Mouse (Mus musculus) left cerebral cortex, adult 8-10 months (tissue): ENCODE results near the gene Pde4d. TPM values are rescaled to one million over a fixed set of nuclear protein-coding genes. Genes with fewer than 3 reads are reported as not detected.

ENCODE experiments used
- DNase-seq, 2 experiments: peaks; one replicate each; pipeline ENCODE4 v3.0.0; 2022; ENCODE audit warnings: low spot score in 2 of 2
- total RNA-seq, 4 experiments: library from RNA; stranded (reverse); gene quantifications; 2 replicates each; pipeline ENCODE4 v1.2.4; 2022

Gene Pde4d
- total RNA-seq, 4 experiments from 2014 or later = 92.8 to 110 (median 99.5) TPM

- no peak for DNase-seq
Observed at GRCm38 (mm10) chr13:109684985-109685295, 1235.2 kb downstream of the Pde4d start.

GRCm38 (mm10) chr13:109685296-109686115 lies 1235.8 kb downstream of the Pde4d start:
- DNase-seq = peak in 1 of 2 experiments; percentile 24

GRCm38 (mm10) chr13:109686116-109686876 lies 1236.5 kb downstream of the Pde4d start:
- DNase-seq = no peak

- DNase-seq = no peak
Observed at GRCm38 (mm10) chr13:109686906-109687305, 1237.2 kb downstream of the Pde4d start.

- no peak for DNase-seq
Observed at GRCm38 (mm10) chr13:109688195-109688594, 1238.4 kb downstream of the Pde4d start.

- DNase-seq = no peak
Observed at GRCm38 (mm10) chr13:109689176-109689575, 1239.4 kb downstream of the Pde4d start.

GRCm38 (mm10) chr13:109690558-109690957 lies 1240.8 kb downstream of the Pde4d start:
- DNase-seq = no peak

GRCm38 (mm10) chr13:109692851-109693250 lies 1243.1 kb downstream of the Pde4d start:
- DNase-seq = no peak

GRCm38 (mm10) chr13:109693769-109694168 lies 1244.0 kb downstream of the Pde4d start:
- no peak for DNase-seq

GRCm38 (mm10) chr13:109694293-109694692 lies 1244.5 kb downstream of the Pde4d start:
- DNase-seq = no peak

GRCm38 (mm10) chr13:109695098-109695497 lies 1245.3 kb downstream of the Pde4d start:
- DNase-seq = no peak

GRCm38 (mm10) chr13:109706141-109706540 lies 1256.4 kb downstream of the Pde4d start:
- DNase-seq = no peak

- DNase-seq = no peak
Observed at GRCm38 (mm10) chr13:109706579-109706978, 1256.8 kb downstream of the Pde4d start.

GRCm38 (mm10) chr13:109707154-109707553 lies 1257.4 kb downstream of the Pde4d start:
- no peak for DNase-seq

- DNase-seq = no peak
Observed at GRCm38 (mm10) chr13:109708326-109708725, 1258.6 kb downstream of the Pde4d start.

- no peak for DNase-seq
Observed at GRCm38 (mm10) chr13:109714581-109714980, 1264.8 kb downstream of the Pde4d start.

- no peak for DNase-seq
Observed at GRCm38 (mm10) chr13:109715321-109715720, 1265.6 kb downstream of the Pde4d start.

GRCm38 (mm10) chr13:109720127-109720713 lies 1270.5 kb downstream of the Pde4d start:
- DNase-seq = no peak

- no peak for DNase-seq
Observed at GRCm38 (mm10) chr13:109722237-109723119, 1272.7 kb downstream of the Pde4d start.

GRCm38 (mm10) chr13:109727346-109727745 lies 1277.6 kb downstream of the Pde4d start:
- DNase-seq = no peak

- DNase-seq = peak in 1 of 2 experiments; percentile 52
Observed at GRCm38 (mm10) chr13:109729612-109730011, 1279.9 kb downstream of the Pde4d start.
